Mouse (Mus musculus): ENCODE measurements around the gene Cox8b. TPM values are rescaled to one million over a fixed set of nuclear protein-coding genes. Genes with fewer than 3 reads are reported as not detected.

Gene Cox8b
- total and polyA plus RNA-seq, 3 experiments, result not detected

- H3K36me3 ChIP-seq (replicated peaks in 1 of 2; ENCODE audit: control insufficient read depth in 1 of 2, insufficient read depth in 1 of 2, low read length in 1 of 2), result peaks cover 55 to 70% of the 10 kb centered on the region in 2 experiments
- dilution Hi-C loops (cut with MboI; ENCODE audit: extremely low pct_ligation_motif_present, extremely low pct_unique_long_range_greater_than_20kb, low sequenced_read_pairs), result no loop called here
- peak overlapping the region; percentile 79 for H3K4me2 ChIP-seq (ENCODE audit: insufficient read depth, low read depth, poor library complexity, severe bottlenecking)
- H3K27me3 ChIP-seq (replicated peaks), result no peaks in the 10 kb centered on the region
- H3K79me2 ChIP-seq (replicated peaks; ENCODE audit: control insufficient read depth, extremely low read depth, insufficient read depth, poor library complexity, severe bottlenecking), result peaks cover 35% of the 10 kb centered on the region
- H3K4me1 ChIP-seq (ENCODE audit: control insufficient read depth in 1 of 2, insufficient read depth in 2 of 2), result peaks cover 22 to 35% of the 10 kb centered on the region in 2 experiments
- H3K9ac ChIP-seq (ENCODE audit: insufficient read depth, low read depth), result peak overlapping the region; percentile 97; the same call in 1 of the 2 replicates
- DNase-seq (ENCODE audit: extremely low read depth), result no peak
- TF ChIP-seq GABPA (IDR thresholded peaks at IDR 0.05; ENCODE audit: insufficient replicate concordance, low read depth, low read length) (no peak), MAZ (IDR thresholded peaks at IDR 0.05; ENCODE audit: low read depth, low read length) (no peak)
- H3K9me3 ChIP-seq (replicated peaks; ENCODE audit: low read length), result no peaks in the 10 kb centered on the region
- in situ Hi-C loops (cut with MboI; ENCODE audit: low pct_ligation_motif_present, low pct_unique_long_range_greater_than_20kb, low sequenced_read_pairs), result no loop called here
- H3K27ac ChIP-seq (ENCODE audit: insufficient read depth, low read depth), result no peak overlapping the region
- H3K4me3 ChIP-seq (replicated peaks in 1 of 3; ENCODE audit: low read depth in 2 of 3, low read length in 2 of 3, poor library complexity in 1 of 3), result peak overlapping the region; percentile 84 to 98 (median 92)
Measured at GRCm38 (mm10) chr7:140858746-140859145, 41.5 kb downstream of the Cox8b start.

GRCm38 (mm10) chr7:140857550-140858505 is 42.4 kb downstream of the Cox8b start, which contains the start of gene Bet1l:
Gene Bet1l (minus strand): TSS chr7:140857577.
- dilution Hi-C loops (cut with MboI; ENCODE audit: extremely low pct_ligation_motif_present, extremely low pct_unique_long_range_greater_than_20kb, low sequenced_read_pairs), result no loop called here
- peak within 1 kb of the TSS; percentile 79 for H3K4me2 ChIP-seq (ENCODE audit: insufficient read depth, low read depth, poor library complexity, severe bottlenecking)
- in situ Hi-C loops (cut with MboI; ENCODE audit: low pct_ligation_motif_present, low pct_unique_long_range_greater_than_20kb, low sequenced_read_pairs), result no loop called here
- H3K9ac ChIP-seq (ENCODE audit: insufficient read depth, low read depth), result peak within 1 kb of the TSS; percentile 97
- peak within 1 kb of the TSS; percentile 84 to 98 (median 92) for H3K4me3 ChIP-seq (replicated peaks in 1 of 3; ENCODE audit: low read depth in 2 of 3, low read length in 2 of 3, poor library complexity in 1 of 3)
- peak within 1 kb of the TSS; percentile 78 for H3K27ac ChIP-seq (ENCODE audit: insufficient read depth, low read depth)
- peaks cover 35% of the 10 kb centered on the region for H3K79me2 ChIP-seq (replicated peaks; ENCODE audit: control insufficient read depth, extremely low read depth, insufficient read depth, poor library complexity, severe bottlenecking)
- 0 out of 2 replicates have a peak, but pooled peaks have one; percentile 8 for TF ChIP-seq IRF4 (IDR thresholded peaks at IDR 0.05; ENCODE audit: low read depth, low read length)
- no peak for TF ChIP-seq JUND (conservative IDR thresholded peaks at IDR 0.05; ENCODE audit: low read depth, low read length)
- TF ChIP-seq UBTF (IDR thresholded peaks at IDR 0.05; ENCODE audit: low read depth, low read length), result 0 out of 2 replicates have a peak, but pooled peaks have one; percentile 44
- no peak for TF ChIP-seq CHD2 (IDR thresholded peaks at IDR 0.05; ENCODE audit: low read length)
- TF ChIP-seq TCF12 (IDR thresholded peaks at IDR 0.05; ENCODE audit: low read depth, low read length), result 0 out of 2 replicates have a peak, but pooled peaks have one; percentile 1
- peak; percentile 0 for TF ChIP-seq SIN3A (IDR thresholded peaks at IDR 0.05; ENCODE audit: low read length)
- peaks cover 22 to 35% of the 10 kb centered on the region in 2 experiments for H3K4me1 ChIP-seq (ENCODE audit: control insufficient read depth in 1 of 2, insufficient read depth in 2 of 2)
- H3K9me3 ChIP-seq (replicated peaks; ENCODE audit: low read length), result no peaks in the 10 kb centered on the region
- H3K36me3 ChIP-seq (replicated peaks in 1 of 2; ENCODE audit: control insufficient read depth in 1 of 2, insufficient read depth in 1 of 2, low read length in 1 of 2), result peaks cover 55 to 70% of the 10 kb centered on the region in 2 experiments
- DNase-seq (ENCODE audit: extremely low read depth), result no peak
- H3K27me3 ChIP-seq (replicated peaks), result no peaks in the 10 kb centered on the region

Data from CH12.LX (cell line).